Mouse (Mus musculus): ENCODE data around the gene Atf4. TPM values are rescaled to one million over a fixed set of nuclear protein-coding genes. Genes with fewer than 3 reads are reported as not detected.

The Atf4 gene
- 124 and 134 TPM in 2 replicates for polyA plus RNA-seq (2015; fragmentation: Nextera tagmentation; extraction: Ambion mirVana)

DNA sequence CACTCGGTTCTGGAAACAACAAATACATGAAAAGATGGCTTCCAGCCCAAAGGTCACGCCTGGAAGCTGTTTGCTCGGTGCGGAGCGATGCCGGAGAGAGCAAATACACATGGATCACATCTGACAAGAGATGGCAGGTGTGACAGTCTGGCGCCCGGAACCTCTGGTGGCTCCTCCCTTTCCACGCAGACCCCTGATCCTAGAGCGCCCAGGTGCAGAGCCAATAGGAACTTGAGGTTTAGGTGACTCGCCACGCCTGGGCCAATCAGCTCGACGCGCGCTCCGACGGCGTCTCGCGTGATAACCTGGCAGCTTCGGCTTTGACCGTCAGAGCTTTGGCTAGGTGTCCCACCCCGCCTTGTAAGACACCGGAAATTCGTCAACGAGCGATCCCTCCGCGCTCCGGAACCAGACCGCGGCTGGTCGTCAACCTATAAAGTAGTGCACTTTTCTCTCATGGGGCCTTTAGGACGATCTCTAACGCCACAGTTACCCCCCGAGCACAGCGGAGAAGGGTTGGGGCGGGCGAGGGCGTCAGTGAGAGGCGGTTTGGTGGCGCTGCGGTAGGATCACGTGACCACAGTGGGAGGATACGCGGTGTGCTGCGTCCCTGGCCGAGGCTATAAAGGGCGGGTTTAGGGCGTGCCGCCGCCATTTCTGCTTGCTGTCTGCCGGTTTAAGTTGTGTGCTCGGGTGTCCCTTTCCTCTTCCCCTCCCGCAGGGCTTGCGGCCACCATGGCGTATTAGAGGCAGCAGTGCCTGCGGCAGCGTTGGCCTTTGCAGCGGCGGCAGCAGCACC, at the start of gene Atf4:
Atf4 (plus strand) TSS at position 338 of the 799 bp plus-strand sequence.
- H3K4me1 ChIP-seq, result peaks cover 64% of the 10 kb centered on the region
- no peaks in the 10 kb centered on the region for H3K27me3 ChIP-seq
- H3K36me3 ChIP-seq, result peaks cover 59% of the 10 kb centered on the region
- H3K9me3 ChIP-seq, result no peaks in the 10 kb centered on the region
- peak within 1 kb of the TSS; percentile 98 for H3K27ac ChIP-seq
- ATAC-seq (ENCODE audit: low FRiP score, low read depth), result peak; percentile 95
- under 1% methylated on average over 62 of the region's 62 CpGs for WGBS
- peak within 1 kb of the TSS; percentile 100 for H3K4me3 ChIP-seq
- peak within 1 kb of the TSS; percentile 100 for H3K9ac ChIP-seq
- peak within 1 kb of the TSS; percentile 96 for H3K4me2 ChIP-seq (replicated peaks)

DNA sequence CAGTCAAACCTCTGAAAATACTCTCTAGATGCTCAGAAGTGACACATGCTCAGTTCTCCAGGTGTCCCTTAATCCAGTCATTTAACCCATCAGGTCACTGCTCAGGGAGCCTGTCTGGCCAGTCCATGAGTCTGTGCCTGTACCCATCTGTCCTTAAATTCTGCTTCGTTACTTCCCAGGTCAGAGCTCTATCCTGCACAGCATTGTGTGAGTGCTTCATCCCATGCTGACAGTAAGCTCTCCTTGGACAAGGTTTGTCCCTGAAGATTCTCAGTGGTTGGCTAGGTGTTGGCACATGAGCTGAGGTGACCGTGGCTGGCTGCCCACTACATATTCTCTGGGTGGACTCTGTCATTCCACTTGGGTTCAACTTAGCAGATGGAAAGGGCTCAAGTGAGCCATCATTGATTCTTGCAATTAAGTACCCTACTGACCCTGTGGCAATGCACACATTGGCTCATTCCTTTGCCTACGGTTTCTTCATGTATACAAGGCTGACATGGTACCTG, 48.9 kb upstream of the Atf4 start:
- ATAC-seq (ENCODE audit: low FRiP score, low read depth), result no peak
- no peak overlapping the region for H3K9ac ChIP-seq
- H3K4me1 ChIP-seq, result no peaks in the 10 kb centered on the region
- no peaks in the 10 kb centered on the region for H3K27me3 ChIP-seq
- H3K27ac ChIP-seq, result no peak overlapping the region
- 86% methylated on average over 3 of the region's 3 CpGs for WGBS
- H3K9me3 ChIP-seq, result no peaks in the 10 kb centered on the region
- H3K4me2 ChIP-seq (replicated peaks), result no peak overlapping the region
- no peak overlapping the region for H3K4me3 ChIP-seq
- peaks cover 5% of the 10 kb centered on the region for H3K36me3 ChIP-seq

GRCm38 (mm10) chr15:80208446-80208845, 46.5 kb upstream of the Atf4 start:
- Histone ChIP-seq H3K27ac (no peak overlapping the region), H3K4me1 (no peaks in the 10 kb centered on the region), H3K9me3 (no peaks in the 10 kb centered on the region), H3K9ac (no peak overlapping the region), H3K27me3 (no peaks in the 10 kb centered on the region), H3K36me3 (peaks cover 25% of the 10 kb centered on the region), H3K4me2 (replicated peaks) (no peak overlapping the region), H3K4me3 (no peak overlapping the region)
- WGBS, result 38% methylated on average over 4 of the region's 4 CpGs
- ATAC-seq (ENCODE audit: low FRiP score, low read depth), result no peak

DNA sequence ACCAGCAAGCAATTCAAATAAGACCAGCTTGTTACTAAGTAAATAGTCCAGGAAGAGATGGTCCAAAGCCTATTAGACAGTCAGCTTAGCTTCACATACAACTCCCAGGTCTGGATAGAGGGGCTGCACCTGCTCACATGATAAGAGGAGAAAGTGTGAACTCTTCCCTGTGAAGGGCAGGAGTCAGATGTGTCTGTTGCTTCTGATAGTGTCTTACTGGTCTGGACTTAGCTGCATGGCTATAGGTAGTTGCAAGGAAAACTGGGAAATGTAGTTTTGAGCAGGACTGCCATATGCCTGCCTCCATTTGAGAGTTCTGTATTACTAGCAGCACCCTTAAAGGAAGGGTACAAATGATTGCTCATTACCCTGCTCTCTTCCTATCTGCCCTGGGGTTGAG, 41.3 kb upstream of the Atf4 start:
- H3K27ac ChIP-seq, result no peak overlapping the region
- H3K27me3 ChIP-seq, result no peaks in the 10 kb centered on the region
- H3K9me3 ChIP-seq, result no peaks in the 10 kb centered on the region
- ATAC-seq (ENCODE audit: low FRiP score, low read depth), result no peak
- no peak overlapping the region for H3K4me2 ChIP-seq (replicated peaks)
- H3K4me3 ChIP-seq, result no peak overlapping the region
- H3K4me1 ChIP-seq, result no peaks in the 10 kb centered on the region
- no peak overlapping the region for H3K9ac ChIP-seq
- H3K36me3 ChIP-seq, result peaks cover 43% of the 10 kb centered on the region

GRCm38 (mm10) chr15:80215716-80216479, 39.1 kb upstream of the Atf4 start:
- no peak for ATAC-seq (ENCODE audit: low FRiP score, low read depth)
- no peak overlapping the region for H3K27ac ChIP-seq
- no peaks in the 10 kb centered on the region for H3K9me3 ChIP-seq
- H3K9ac ChIP-seq, result no peak overlapping the region
- no peak overlapping the region for H3K4me2 ChIP-seq (replicated peaks)
- peaks cover 41% of the 10 kb centered on the region for H3K36me3 ChIP-seq
- 0 out of 2 replicates have a peak, but pooled peaks cover 5% of the 10 kb centered on the region for H3K4me1 ChIP-seq
- no peaks in the 10 kb centered on the region for H3K27me3 ChIP-seq
- no peak overlapping the region for H3K4me3 ChIP-seq
- 19% methylated on average over 10 of the region's 10 CpGs for WGBS

- H3K27me3 ChIP-seq, result no peaks in the 10 kb centered on the region
- H3K4me1 ChIP-seq, result 0 out of 2 replicates have a peak, but pooled peaks cover 5% of the 10 kb centered on the region
- no peak overlapping the region for H3K9ac ChIP-seq
- no peak overlapping the region for H3K4me2 ChIP-seq (replicated peaks)
- no peak overlapping the region for H3K27ac ChIP-seq
- WGBS, result 65% methylated on average over 9 of the region's 9 CpGs
- peaks cover 35% of the 10 kb centered on the region for H3K36me3 ChIP-seq
- ATAC-seq (ENCODE audit: low FRiP score, low read depth), result no peak
- no peaks in the 10 kb centered on the region for H3K9me3 ChIP-seq
- H3K4me3 ChIP-seq, result no peak overlapping the region
Observed at GRCm38 (mm10) chr15:80216480-80216820, 38.5 kb upstream of the Atf4 start.

DNA sequence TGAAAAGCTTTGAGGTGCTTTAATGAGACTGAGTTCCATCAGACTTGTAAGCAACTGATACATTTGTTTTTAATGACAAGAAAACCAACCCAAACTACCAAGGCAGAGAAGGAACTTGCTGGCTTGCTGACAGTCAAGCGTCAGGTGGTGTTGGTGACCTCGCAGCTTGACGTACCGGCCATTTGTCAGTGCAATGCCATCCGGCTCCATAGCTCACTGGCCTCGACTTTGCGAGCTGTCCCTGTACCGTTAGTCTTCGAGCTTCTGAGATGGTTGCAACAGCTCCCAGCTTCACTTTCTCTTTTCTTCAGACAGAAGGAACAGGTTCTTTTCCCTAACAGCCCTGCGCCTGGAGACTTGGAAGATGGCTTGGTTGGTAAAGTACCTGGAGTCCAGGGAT, 37.5 kb upstream of the Atf4 start:
- Histone ChIP-seq H3K4me1 (0 out of 2 replicates have a peak, but pooled peaks cover 5% of the 10 kb centered on the region), H3K27me3 (no peaks in the 10 kb centered on the region), H3K9ac (no peak overlapping the region), H3K9me3 (no peaks in the 10 kb centered on the region), H3K4me3 (no peak overlapping the region), H3K4me2 (replicated peaks) (no peak overlapping the region), H3K36me3 (peaks cover 25% of the 10 kb centered on the region), H3K27ac (no peak overlapping the region)
- no peak for ATAC-seq (ENCODE audit: low FRiP score, low read depth)
- WGBS, result 84% methylated on average over 10 of the region's 10 CpGs

GRCm38 (mm10) chr15:80219211-80219610, 35.8 kb upstream of the Atf4 start:
- Histone ChIP-seq H3K36me3 (peaks cover 10% of the 10 kb centered on the region; the same call in 1 of the 2 replicates), H3K9ac (peak overlapping the region; percentile 51), H3K27me3 (no peaks in the 10 kb centered on the region), H3K4me2 (replicated peaks) (peak overlapping the region; percentile 23; the same call in 1 of the 2 replicates), H3K27ac (no peak overlapping the region), H3K4me3 (no peak overlapping the region), H3K4me1 (0 out of 2 replicates have a peak, but pooled peaks cover 5% of the 10 kb centered on the region), H3K9me3 (no peaks in the 10 kb centered on the region)
- WGBS, result 41% methylated on average over 14 of the region's 14 CpGs
- no peak for ATAC-seq (ENCODE audit: low FRiP score, low read depth)

DNA sequence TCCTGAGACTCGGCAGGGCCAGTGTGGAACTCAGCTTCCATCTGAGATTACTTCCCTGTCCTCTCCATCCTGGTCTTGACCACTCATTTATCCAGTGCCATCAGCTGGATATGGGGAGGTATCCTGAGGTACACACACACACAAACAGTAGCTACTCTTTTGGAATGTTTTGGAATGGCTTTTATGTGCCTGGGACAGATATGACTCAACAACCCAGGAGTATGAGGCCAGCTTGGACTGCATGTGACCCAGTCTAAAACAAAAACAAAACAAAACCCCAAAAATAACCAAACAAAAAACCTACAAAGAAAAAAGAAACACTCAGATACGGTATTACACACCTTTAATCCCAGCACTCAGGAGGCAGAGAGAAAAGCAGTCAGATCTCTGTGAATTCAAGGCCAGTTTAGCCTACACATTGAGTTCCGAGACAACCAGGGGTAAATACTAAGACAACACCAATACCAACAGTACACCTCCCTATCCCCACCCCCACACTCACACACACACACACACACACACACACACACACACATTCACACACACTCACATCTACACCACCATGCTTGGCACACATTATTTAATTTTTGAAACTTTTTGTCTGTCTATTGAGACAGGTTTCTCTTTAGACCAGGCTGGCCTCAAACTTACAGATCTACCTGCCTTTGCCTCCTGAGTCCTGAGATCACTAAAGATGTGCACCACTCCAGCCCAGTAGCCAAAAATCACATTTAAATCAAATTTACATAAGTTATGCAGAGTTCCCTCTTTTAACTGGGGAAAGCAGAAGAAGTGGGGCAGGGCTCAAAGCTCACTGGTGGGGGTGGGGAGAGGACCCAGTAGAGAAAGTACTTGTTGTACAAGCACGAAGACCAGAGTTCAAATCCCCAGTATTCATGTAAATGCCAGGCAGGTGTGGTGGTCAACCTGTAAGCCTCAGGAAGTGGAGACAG, 35.0 kb upstream of the Atf4 start:
- Histone ChIP-seq H3K4me2 (replicated peaks) (no peak overlapping the region), H3K4me1 (0 out of 2 replicates have a peak, but pooled peaks cover 5% of the 10 kb centered on the region), H3K27ac (no peak overlapping the region), H3K9ac (no peak overlapping the region), H3K27me3 (no peaks in the 10 kb centered on the region), H3K4me3 (no peak overlapping the region), H3K9me3 (no peaks in the 10 kb centered on the region), H3K36me3 (peaks cover 4% of the 10 kb centered on the region; the same call in 1 of the 2 replicates)
- WGBS, result 67% methylated on average over 4 of the region's 4 CpGs
- ATAC-seq (ENCODE audit: low FRiP score, low read depth), result no peak

GRCm38 (mm10) chr15:80221031-80221430, 34.0 kb upstream of the Atf4 start:
- Histone ChIP-seq H3K36me3 (peaks cover 3% of the 10 kb centered on the region; the same call in 1 of the 2 replicates), H3K27ac (no peak overlapping the region), H3K27me3 (no peaks in the 10 kb centered on the region), H3K9ac (no peak overlapping the region), H3K9me3 (no peaks in the 10 kb centered on the region), H3K4me3 (no peak overlapping the region), H3K4me1 (0 out of 2 replicates have a peak, but pooled peaks cover 5% of the 10 kb centered on the region), H3K4me2 (replicated peaks) (no peak overlapping the region)
- ATAC-seq (ENCODE audit: low FRiP score, low read depth), result no peak
- 69% methylated on average over 8 of the region's 8 CpGs for WGBS

GRCm38 (mm10) chr15:80223751-80224150, 31.2 kb upstream of the Atf4 start:
- 0 out of 2 replicates have a peak, but pooled peaks cover 5% of the 10 kb centered on the region for H3K4me1 ChIP-seq
- H3K27ac ChIP-seq, result no peak overlapping the region
- no peak overlapping the region for H3K9ac ChIP-seq
- no peak overlapping the region for H3K4me2 ChIP-seq (replicated peaks)
- H3K4me3 ChIP-seq, result no peak overlapping the region
- WGBS, result 85% methylated on average over 7 of the region's 7 CpGs
- no peaks in the 10 kb centered on the region for H3K9me3 ChIP-seq
- H3K36me3 ChIP-seq, result no peaks in the 10 kb centered on the region
- H3K27me3 ChIP-seq, result no peaks in the 10 kb centered on the region
- ATAC-seq (ENCODE audit: low FRiP score, low read depth), result no peak
